Mouse (Mus musculus): ENCODE data around the gene Nrn1.

The Nrn1 gene

DNA sequence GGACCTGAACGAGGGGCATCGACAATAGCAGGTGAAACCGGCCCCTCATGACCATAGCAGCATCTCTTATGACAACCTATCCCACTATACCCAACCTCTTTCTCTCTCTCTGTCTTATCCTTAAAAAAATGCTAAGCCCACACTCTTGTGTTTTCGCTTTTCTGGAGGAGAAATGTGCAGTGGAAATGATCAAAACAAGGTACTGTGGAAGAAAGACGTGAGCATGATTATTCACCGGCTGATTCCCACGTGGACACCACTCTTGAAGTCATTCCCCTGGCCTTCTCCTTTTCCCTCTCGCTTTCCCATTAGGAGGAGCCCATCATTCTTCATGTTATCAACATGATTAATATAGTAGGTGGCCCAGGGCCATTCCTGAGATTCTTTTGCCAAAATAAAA, 9.1 kb downstream of the Nrn1 start:
- in situ Hi-C loops (cut with MboI; ENCODE audit: unreplicated experiment in 2 of 2): no loop called here

- in situ Hi-C loops (cut with MboI; ENCODE audit: unreplicated experiment in 2 of 2): no loop called here
Measured at GRCm38 (mm10) chr13:36724533-36725470, 10.1 kb downstream of the Nrn1 start.

DNA sequence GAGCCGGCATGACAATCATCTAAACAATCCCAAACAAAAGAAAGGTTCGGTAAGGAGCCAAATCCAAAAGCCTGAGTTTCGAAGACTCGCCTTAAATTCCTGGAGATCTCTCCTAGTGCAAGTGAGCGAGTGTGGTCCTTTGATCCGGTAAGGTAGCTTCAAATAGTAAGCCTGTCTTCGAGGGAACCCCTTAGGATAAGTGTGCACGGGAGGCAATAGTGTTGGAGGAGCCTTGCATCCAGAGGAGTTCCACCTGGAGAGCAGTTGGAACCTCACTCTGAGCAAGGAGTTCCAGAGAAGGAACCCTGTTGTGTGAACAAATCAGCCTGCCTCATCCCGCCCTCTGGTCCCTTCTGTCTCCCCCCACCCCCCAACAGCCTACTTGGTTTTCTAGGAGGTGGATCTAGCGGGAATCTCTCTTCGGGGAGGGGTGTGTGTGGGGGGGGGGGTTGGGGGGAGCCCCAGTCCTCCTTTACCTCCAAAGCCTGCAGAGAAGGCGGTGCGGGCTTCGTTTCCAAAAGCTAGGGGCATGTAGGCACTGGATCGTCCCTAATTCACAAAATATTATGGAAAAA, 11.1 kb downstream of the Nrn1 start:
- in situ Hi-C loops (cut with MboI; ENCODE audit: unreplicated experiment in 2 of 2): no loop called here

DNA sequence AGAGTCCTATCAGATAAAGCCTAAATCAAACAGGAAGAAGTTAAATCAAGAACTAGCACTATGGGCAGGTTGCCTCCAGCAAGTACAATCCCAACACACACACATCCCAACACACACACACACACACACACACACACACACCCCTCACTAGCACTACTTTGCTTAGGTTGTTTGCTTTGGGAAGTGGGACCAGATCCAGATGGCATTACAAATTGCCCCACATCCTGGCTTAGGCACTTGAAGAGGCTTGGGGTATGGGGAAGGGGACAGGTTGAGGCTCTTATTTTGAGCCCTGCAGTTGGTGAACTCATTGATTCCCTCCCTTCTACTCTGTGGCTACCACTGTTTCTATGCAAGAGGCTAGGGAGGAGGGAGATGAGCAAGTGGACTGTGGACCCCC, 12.6 kb downstream of the Nrn1 start:
- in situ Hi-C loops (cut with MboI; ENCODE audit: unreplicated experiment in 2 of 2): no loop called here

GRCm38 (mm10) chr13:36720297-36721017, 14.5 kb downstream of the Nrn1 start:
- in situ Hi-C loops (cut with MboI; ENCODE audit: unreplicated experiment in 2 of 2): no loop called here

- in situ Hi-C loops (cut with MboI; ENCODE audit: unreplicated experiment in 2 of 2): no loop called here
Measured at GRCm38 (mm10) chr13:36717376-36717775, 17.6 kb downstream of the Nrn1 start.

DNA sequence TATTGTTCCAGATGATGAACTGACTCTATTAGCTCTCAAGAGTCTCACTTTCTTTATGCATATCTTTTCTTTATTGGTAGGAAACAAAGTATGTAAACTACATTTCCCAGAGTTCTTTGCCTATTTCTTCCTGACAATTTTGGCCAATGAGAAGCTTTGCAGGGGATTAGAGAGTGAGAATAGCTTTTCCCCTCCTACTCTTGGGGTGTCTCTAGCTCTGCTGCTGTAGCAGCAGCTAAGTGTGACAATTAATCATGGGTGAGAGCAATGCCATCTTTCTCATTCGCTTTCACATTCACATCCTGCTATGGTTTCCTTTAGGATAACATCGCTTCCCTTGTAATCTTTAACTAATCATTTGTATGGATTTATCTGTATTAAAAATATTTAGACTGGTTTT, 18.2 kb downstream of the Nrn1 start:
- in situ Hi-C loops (cut with MboI; ENCODE audit: unreplicated experiment in 2 of 2): no loop called here

GRCm38 (mm10) chr13:36714101-36714500, 20.8 kb downstream of the Nrn1 start:
- in situ Hi-C loops (cut with MboI; ENCODE audit: unreplicated experiment in 2 of 2): no loop called here

GRCm38 (mm10) chr13:36707088-36707690, 27.7 kb downstream of the Nrn1 start:
- in situ Hi-C loops (cut with MboI; ENCODE audit: unreplicated experiment in 2 of 2): no loop called here

GRCm38 (mm10) chr13:36696351-36696771, 38.6 kb downstream of the Nrn1 start:
- in situ Hi-C loops (cut with MboI; ENCODE audit: unreplicated experiment in 2 of 2): no loop called here

- in situ Hi-C loops (cut with MboI; ENCODE audit: unreplicated experiment in 2 of 2): no loop called here
Measured at GRCm38 (mm10) chr13:36695516-36696201, 39.3 kb downstream of the Nrn1 start.

GRCm38 (mm10) chr13:36683581-36683980, 51.4 kb downstream of the Nrn1 start:
- in situ Hi-C loops (cut with MboI; ENCODE audit: unreplicated experiment in 2 of 2): no loop called here

- in situ Hi-C loops (cut with MboI; ENCODE audit: unreplicated experiment in 2 of 2): no loop called here
Measured at GRCm38 (mm10) chr13:36680690-36681355, 54.1 kb downstream of the Nrn1 start.

DNA sequence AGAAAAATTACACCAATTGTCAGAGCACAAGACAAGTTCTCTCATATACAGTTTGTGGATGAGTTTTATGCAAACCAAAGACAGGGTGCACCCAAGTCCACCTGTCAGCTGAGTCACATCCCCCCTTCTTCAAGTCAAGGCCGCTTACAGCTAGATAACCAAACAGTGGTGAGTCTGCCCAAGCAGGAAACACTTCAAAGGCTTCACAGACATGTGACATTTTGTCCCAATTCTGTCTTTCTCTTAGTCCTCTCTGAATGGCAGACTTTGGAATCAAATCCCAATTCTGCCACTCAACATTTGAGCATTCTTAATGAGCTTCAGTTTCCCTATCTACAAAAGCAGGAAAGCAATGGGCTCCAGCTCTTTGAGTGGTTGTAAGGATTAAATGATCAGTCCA, 55.6 kb downstream of the Nrn1 start:
- in situ Hi-C loops (cut with MboI; ENCODE audit: unreplicated experiment in 2 of 2): no loop called here
